Mouse (Mus musculus) midbrain, embryonic 12.5 days (tissue): Measurements from ENCODE around the gene C2cd4a. TPM values are rescaled to one million over a fixed set of nuclear protein-coding genes. Genes with fewer than 3 reads are reported as not detected.

Experiments
- ATAC-seq: fragments of 200-750 bp; cut with Nextera tagmentation; 2 replicates; pipeline ENCODE4 v1.8.0; 2017; ENCODE audit warnings: low read depth, moderate TSS enrichment, moderate library complexity; ENCODE audit not compliant: low FRiP score
- H3K27ac ChIP-seq: fragments of 300-500 bp; sonication (generic); replicated peaks from 2 replicates; pipeline ENCODE4 v1.5.1; 2016; ENCODE audit warnings: mild to moderate bottlenecking
- H3K27me3 ChIP-seq: fragments of 300-500 bp; sonication (generic); 2 replicates; pipeline ENCODE4 v1.6.1; 2016; ENCODE audit warnings: mild to moderate bottlenecking
- H3K36me3 ChIP-seq: fragments of 300-500 bp; sonication (generic); 2 replicates; pipeline ENCODE4 v1.6.1; 2016
- H3K4me1 ChIP-seq: fragments of 300-500 bp; sonication (generic); 2 replicates; pipeline ENCODE4 v1.6.1; 2016
- H3K4me2 ChIP-seq: fragments of 300-500 bp; sonication (generic); replicated peaks from 2 replicates; pipeline ENCODE4 v1.6.1; 2016; ENCODE audit warnings: mild to moderate bottlenecking, moderate library complexity
- H3K4me3 ChIP-seq: fragments of 300-500 bp; sonication (generic); 2 replicates; pipeline ENCODE4 v1.5.1; 2016; ENCODE audit warnings: mild to moderate bottlenecking
- H3K9ac ChIP-seq: fragments of 300-500 bp; sonication (generic); replicated peaks from 2 replicates; pipeline ENCODE4 v1.6.1; 2016; ENCODE audit warnings: mild to moderate bottlenecking, moderate library complexity
- H3K9me3 ChIP-seq: fragments of 300-500 bp; sonication (generic); 2 replicates; pipeline ENCODE4 v1.6.1; 2016; ENCODE audit warnings: mild to moderate bottlenecking
- WGBS: fragments of 180-500 bp; shearing (Covaris S2); methylation state at CpG from one replicate; pipeline ENCODE4 v1.1.7; 2016; 5-methylcytosine and 5-hydroxymethylcytosine counted together
- polyA plus RNA-seq: library from polyadenylated mRNA; unstranded; fragments of >200 nt; fragmentation: Nextera tagmentation; extraction: Ambion mirVana; gene quantifications from 2 replicates; pipeline ENCODE4 v1.2.1, GENCODE M21; 2016

C2cd4a gene
- polyA plus RNA-seq, 1 experiment from 2014 or later, result 0.17 TPM

DNA sequence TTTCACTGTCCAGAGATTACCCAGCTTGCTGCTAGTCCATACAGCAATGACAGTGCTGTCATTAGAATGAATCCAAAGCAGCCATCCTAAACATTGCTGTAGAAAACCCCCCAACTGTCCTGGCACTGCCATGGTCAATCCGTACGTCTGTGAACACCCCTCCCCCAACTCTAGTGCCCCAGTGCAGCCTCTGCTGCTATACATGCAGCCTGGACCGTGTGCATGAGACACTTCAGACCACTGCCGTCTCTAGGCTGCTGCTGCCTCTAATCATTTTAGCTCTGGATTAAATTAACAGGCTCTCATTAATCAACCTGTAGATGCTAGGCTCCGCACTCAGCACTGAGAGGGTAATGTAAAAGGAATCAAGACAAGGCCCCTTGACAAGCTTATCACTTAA lies 25.1 kb downstream of the C2cd4a start:
- WGBS, result 77% methylated on average over 5 of the region's 5 CpGs
- no peak overlapping the region for H3K4me2 ChIP-seq
- H3K4me1 ChIP-seq, result peaks cover 4% of the 10 kb centered on the region; the same call in 1 of the 2 replicates
- 0 out of 2 replicates have a peak, but pooled peaks cover 3% of the 10 kb centered on the region for H3K27me3 ChIP-seq
- no peak overlapping the region for H3K4me3 ChIP-seq
- ATAC-seq, result no peak
- no peak overlapping the region for H3K27ac ChIP-seq
- H3K9ac ChIP-seq, result no peak overlapping the region
- no peaks in the 10 kb centered on the region for H3K9me3 ChIP-seq
- no peaks in the 10 kb centered on the region for H3K36me3 ChIP-seq

DNA sequence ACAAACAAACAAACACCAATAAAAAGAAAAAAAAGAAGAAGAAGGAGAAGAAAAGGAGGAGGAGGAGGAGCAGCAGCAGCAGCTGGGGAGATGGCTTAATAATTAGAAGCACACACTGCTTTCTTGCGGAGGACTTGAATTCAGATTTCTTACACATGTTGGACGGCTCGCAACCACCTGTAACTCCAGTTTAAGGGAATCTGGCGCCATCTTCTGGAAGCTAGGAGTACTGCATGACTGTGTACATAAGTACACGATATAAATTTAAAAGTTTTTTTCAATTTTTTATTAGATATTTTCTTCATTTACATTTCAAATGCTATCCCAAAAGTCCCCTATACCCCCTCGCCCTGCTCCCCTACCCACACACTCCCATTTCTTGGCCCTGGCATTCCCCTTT lies 29.9 kb downstream of the C2cd4a start:
- Histone ChIP-seq H3K4me1 (no peaks in the 10 kb centered on the region), H3K27ac (no peak overlapping the region), H3K36me3 (no peaks in the 10 kb centered on the region), H3K4me3 (no peak overlapping the region), H3K27me3 (0 out of 2 replicates have a peak, but pooled peaks cover 3% of the 10 kb centered on the region), H3K4me2 (no peak overlapping the region), H3K9ac (no peak overlapping the region), H3K9me3 (no peaks in the 10 kb centered on the region)
- 31% methylated on average over 6 of the region's 6 CpGs for WGBS
- ATAC-seq, result no peak

DNA sequence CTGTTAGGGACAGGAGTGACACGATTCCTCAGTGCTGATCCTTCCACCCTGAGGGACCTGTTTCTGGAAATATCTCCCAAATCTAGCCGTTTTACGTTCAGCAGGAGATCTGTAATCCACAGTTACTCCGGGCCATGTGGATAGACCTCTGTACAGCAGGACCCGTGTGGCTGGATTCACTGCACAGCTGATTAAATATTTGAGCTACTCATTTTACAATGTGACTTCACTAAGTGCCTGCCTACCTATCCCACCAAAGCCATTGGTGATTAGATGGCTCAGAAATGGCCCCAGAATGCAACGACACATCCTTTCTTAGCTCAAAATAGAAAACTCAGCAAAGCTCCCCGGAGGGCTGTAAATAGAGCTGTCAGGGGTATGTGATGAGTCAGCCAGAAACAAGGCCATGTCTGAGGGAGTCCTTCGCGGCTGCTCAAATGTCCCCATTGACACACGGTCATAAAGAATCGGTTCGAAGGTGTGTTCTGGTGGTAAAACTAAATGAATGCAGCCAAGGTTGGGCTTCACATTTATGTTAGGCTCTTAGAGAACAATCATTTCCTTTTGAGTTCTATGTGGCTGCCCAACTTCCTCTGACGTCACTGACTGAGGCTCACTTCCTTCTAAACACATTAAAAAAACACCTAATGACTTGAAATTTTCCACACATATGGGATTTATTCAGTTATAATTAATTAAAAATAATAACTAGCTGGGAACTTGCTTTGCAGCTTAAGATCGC lies 32.9 kb downstream of the C2cd4a start:
- 0 out of 2 replicates have a peak, but pooled peaks cover 3% of the 10 kb centered on the region for H3K27me3 ChIP-seq
- no peak overlapping the region for H3K9ac ChIP-seq
- no peak overlapping the region; the same call in 1 of the 2 replicates for H3K27ac ChIP-seq
- ATAC-seq, result no peak
- H3K4me1 ChIP-seq, result peaks cover 20% of the 10 kb centered on the region
- H3K4me2 ChIP-seq, result no peak overlapping the region
- WGBS, result 73% methylated on average over 14 of the region's 14 CpGs
- H3K36me3 ChIP-seq, result no peaks in the 10 kb centered on the region
- H3K4me3 ChIP-seq, result no peak overlapping the region
- no peaks in the 10 kb centered on the region for H3K9me3 ChIP-seq

DNA sequence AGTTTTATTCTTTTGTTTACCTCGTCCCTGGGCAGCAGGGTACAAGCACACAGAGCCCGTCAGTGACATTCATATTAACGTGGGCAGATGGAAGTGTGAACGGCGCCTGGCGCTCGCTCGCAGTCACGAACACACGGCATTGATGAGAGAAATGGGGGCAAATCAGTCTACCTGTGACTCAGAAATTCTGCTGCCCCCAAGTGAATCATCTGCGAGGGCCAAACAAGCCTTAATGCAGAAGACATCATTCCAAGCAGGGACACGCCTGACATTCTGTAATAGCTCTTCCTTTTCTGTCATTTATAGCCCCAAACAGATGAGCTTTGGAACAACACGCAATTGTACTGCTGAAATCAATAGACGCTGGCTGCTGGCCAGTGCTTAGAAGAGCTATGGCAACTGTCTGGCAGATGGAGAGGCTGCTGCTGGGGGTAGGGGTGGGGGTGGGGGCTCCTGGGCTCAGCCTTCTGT lies 36.9 kb downstream of the C2cd4a start:
- Histone ChIP-seq H3K4me1 (peaks cover 23% of the 10 kb centered on the region), H3K27me3 (no peaks in the 10 kb centered on the region), H3K9ac (no peak overlapping the region), H3K9me3 (no peaks in the 10 kb centered on the region), H3K4me2 (no peak overlapping the region), H3K4me3 (no peak overlapping the region), H3K27ac (peak overlapping the region; percentile 64), H3K36me3 (no peaks in the 10 kb centered on the region)
- peak; percentile 83 for ATAC-seq
- WGBS, result 59% methylated on average over 14 of the region's 14 CpGs

DNA sequence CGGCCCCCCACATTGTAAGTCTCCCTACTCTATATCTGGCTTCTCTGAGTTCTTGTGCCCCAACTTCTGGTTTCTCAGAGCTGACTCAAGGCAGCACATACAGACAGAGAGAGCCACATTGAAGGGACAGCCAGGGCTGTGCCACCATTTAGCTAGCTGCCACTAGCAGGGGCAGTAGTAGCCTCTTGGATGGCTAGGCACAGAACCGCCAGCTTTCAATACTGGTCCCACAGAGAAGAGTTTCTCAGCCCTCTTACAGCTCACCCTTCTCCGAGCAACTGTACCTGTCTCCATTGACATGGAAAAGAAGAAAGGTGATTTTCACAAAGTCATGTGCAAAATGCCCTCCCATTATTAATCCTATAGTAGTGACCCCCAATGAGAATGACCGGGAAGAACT lies 37.5 kb downstream of the C2cd4a start:
- H3K27ac ChIP-seq, result peak overlapping the region; percentile 64; the same call in 1 of the 2 replicates
- no peak for ATAC-seq
- no peaks in the 10 kb centered on the region for H3K9me3 ChIP-seq
- no peaks in the 10 kb centered on the region for H3K27me3 ChIP-seq
- no peaks in the 10 kb centered on the region for H3K36me3 ChIP-seq
- H3K4me1 ChIP-seq, result peaks cover 23% of the 10 kb centered on the region
- H3K9ac ChIP-seq, result no peak overlapping the region
- no peak overlapping the region for H3K4me3 ChIP-seq
- H3K4me2 ChIP-seq, result no peak overlapping the region
- 87% methylated on average over 4 of the region's 4 CpGs for WGBS

DNA sequence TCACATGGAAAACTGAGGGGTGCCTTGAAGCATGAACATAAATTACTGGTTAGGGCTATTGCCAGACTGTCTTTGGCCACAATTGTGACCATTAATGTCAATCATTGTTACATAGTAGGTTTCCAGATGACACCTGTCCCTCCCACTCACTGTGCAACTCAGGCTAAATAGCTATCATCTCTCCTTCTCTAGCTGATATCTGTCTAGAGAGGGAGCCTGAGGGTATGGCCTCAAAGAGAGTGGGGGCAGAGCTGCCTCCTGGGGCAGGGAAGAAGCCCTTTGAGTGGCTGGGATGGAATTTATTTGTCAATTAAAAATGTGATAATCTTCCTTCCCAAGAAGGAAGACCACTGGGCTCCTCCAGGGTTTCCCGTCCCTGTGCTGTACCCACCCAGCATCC lies 37.9 kb downstream of the C2cd4a start:
- no peak overlapping the region for H3K4me3 ChIP-seq
- no peak overlapping the region for H3K9ac ChIP-seq
- no peak for ATAC-seq
- WGBS, result 83% methylated on average over 1 of the region's 1 CpGs
- 0 out of 2 replicates have a peak overlapping the region, but pooled peaks have one; percentile 64 for H3K27ac ChIP-seq
- peaks cover 23% of the 10 kb centered on the region for H3K4me1 ChIP-seq
- no peaks in the 10 kb centered on the region for H3K27me3 ChIP-seq
- H3K36me3 ChIP-seq, result no peaks in the 10 kb centered on the region
- H3K9me3 ChIP-seq, result no peaks in the 10 kb centered on the region
- H3K4me2 ChIP-seq, result no peak overlapping the region

DNA sequence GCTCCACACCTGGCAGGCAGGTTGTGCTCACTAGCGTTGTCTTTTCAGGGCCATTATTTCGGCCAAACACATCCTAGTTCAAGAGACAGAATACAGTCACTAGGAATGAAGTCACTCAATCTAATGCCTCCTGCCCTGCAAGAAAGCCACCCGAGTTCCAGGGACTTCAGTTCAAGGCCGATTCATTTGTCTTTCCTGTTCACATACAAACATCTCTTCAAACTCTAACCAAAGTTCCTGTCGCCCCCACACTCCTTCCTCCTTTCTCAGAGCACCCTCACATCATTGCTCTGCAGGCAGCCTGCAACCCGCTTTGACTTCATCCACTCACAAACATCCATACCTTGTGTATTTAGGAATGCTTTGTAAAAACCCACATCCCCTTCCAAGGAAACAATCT lies 38.6 kb downstream of the C2cd4a start:
- Histone ChIP-seq H3K4me2 (no peak overlapping the region), H3K9ac (no peak overlapping the region), H3K9me3 (no peaks in the 10 kb centered on the region), H3K4me3 (no peak overlapping the region), H3K36me3 (no peaks in the 10 kb centered on the region), H3K27ac (no peak overlapping the region), H3K27me3 (no peaks in the 10 kb centered on the region), H3K4me1 (peaks cover 23% of the 10 kb centered on the region)
- ATAC-seq, result no peak
- 83% methylated on average over 6 of the region's 6 CpGs for WGBS

DNA sequence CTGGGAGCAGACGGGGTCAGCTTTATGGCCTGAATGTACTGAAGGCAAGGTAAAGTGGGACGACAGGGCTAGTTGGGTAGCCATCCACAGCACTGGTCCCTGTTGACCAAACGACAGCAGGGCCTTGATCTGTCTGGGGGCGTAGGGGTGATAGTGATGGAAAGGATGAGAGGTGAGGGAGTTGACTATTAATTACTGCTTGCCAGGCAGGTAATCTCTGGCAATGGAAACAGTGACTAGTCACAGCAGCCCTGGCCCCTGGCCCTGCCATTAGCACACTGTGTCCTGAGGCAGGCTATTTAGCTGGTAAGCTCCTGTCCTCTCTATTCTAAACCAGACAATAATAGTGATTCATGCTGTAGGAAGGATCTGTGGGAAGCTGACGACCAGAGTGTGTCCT lies 39.7 kb downstream of the C2cd4a start:
- no peak overlapping the region for H3K27ac ChIP-seq
- H3K4me3 ChIP-seq, result no peak overlapping the region
- H3K36me3 ChIP-seq, result no peaks in the 10 kb centered on the region
- no peaks in the 10 kb centered on the region for H3K9me3 ChIP-seq
- peaks cover 23% of the 10 kb centered on the region for H3K4me1 ChIP-seq
- H3K9ac ChIP-seq, result no peak overlapping the region
- 76% methylated on average over 5 of the region's 5 CpGs for WGBS
- no peaks in the 10 kb centered on the region for H3K27me3 ChIP-seq
- ATAC-seq, result no peak
- H3K4me2 ChIP-seq, result no peak overlapping the region

DNA sequence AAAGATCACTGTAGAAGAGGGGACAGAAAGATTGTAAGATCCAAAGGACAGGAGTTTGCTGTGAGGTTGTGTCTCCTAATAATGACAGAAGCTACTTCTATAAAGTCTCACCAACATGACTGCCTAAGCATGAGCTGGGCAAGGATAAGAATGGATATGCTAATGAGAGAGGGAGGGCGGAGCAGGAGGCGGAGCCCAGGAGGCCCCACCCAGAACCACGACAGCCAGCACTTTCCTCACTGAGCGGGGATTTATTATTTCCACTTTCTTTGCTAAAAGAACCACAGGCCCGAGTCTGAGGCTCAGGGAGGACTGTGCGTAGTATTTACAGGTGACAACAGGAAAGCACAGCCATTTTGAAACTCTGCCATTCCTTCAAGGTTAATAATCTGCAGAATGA lies 44.5 kb downstream of the C2cd4a start:
- Histone ChIP-seq H3K4me1 (no peaks in the 10 kb centered on the region), H3K36me3 (no peaks in the 10 kb centered on the region), H3K27ac (no peak overlapping the region), H3K4me3 (no peak overlapping the region), H3K4me2 (no peak overlapping the region), H3K27me3 (no peaks in the 10 kb centered on the region), H3K9ac (no peak overlapping the region), H3K9me3 (no peaks in the 10 kb centered on the region)
- no peak for ATAC-seq
- 64% methylated on average over 6 of the region's 6 CpGs for WGBS

DNA sequence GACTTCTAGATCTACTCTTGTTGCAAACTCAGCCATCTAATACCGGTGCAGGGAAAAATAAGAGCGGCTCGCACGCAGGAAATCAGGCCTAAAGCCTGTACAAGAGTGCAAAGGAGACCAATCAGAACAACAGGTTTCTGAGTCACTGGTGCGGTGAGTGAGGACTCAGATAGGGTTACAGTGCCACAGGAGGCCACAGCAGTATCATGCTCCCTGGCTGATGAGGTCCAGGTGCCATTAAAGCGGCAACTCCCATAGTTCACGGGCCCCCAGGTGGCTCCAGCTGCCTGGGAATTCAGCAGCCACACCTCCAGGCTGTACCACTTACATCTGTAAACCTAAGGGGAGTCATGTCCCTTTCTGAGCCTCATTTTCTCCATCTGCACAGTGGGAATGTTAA lies 45.8 kb downstream of the C2cd4a start:
- no peaks in the 10 kb centered on the region for H3K9me3 ChIP-seq
- no peak for ATAC-seq
- H3K9ac ChIP-seq, result no peak overlapping the region
- no peaks in the 10 kb centered on the region for H3K4me1 ChIP-seq
- H3K4me3 ChIP-seq, result no peak overlapping the region
- H3K4me2 ChIP-seq, result no peak overlapping the region
- H3K27ac ChIP-seq, result no peak overlapping the region
- no peaks in the 10 kb centered on the region for H3K36me3 ChIP-seq
- no peaks in the 10 kb centered on the region for H3K27me3 ChIP-seq
- WGBS, result 87% methylated on average over 7 of the region's 7 CpGs

DNA sequence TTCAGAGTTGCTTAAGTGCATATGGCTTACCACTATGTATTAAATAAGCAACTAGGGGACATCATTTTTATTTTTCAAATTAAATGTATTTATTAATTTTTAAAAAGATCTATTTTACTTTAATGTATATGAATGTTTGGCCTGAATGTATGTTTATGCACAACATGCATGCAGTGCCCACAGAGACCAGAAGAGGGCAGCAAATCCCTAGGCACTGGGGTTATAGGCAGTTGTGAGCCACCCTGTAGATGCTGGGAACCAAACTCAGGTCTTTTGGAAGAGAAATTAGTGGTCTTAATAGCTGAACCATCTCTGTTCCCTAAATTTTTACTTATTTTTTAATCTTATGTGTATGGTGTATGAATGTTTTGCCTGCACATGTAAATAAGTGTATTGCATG lies 48.2 kb downstream of the C2cd4a start:
- Histone ChIP-seq H3K4me3 (no peak overlapping the region), H3K27me3 (no peaks in the 10 kb centered on the region), H3K4me1 (no peaks in the 10 kb centered on the region), H3K4me2 (no peak overlapping the region), H3K36me3 (no peaks in the 10 kb centered on the region), H3K27ac (no peak overlapping the region), H3K9me3 (no peaks in the 10 kb centered on the region), H3K9ac (no peak overlapping the region)
- no peak for ATAC-seq

DNA sequence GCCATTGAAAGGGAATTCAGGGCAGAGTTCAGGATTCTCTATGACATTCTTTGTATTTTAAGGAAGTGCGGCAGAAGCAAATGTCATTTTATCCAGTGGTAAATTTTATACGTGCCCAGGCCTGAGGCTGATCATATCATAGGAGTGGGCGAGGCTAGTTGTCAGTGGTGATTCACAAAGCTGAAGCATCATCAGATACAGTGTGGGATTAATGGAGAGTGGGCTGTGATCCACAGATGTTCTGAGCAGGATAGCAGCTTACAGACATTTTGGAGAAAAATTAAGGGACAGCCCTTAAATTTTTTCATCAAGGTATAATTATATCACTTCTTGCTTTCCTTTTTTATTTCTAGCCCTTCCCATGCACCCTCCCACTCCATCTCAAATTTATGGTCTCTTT lies 48.7 kb downstream of the C2cd4a start:
- Histone ChIP-seq H3K27me3 (no peaks in the 10 kb centered on the region), H3K4me2 (no peak overlapping the region)
- 95% methylated on average over 3 of the region's 3 CpGs for WGBS

DNA sequence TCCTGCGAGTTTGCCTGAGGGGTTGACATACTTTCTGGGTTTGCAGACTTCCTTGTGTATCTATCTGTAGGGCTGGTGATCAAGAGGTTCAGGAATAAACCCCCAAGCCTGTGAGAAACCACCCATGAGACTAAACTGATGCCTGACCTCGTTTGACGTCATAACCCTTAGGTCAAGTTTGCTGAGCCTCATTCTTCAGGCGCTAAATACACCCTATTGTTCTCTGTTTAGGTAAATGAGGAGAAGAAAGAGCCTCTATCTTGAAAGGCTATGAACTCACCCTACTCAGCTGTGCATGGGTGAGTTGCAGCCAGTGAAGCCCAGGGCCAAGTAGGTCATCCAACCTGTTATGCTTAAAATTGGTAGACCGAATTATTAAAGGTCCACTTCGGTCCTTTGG lies 49.3 kb downstream of the C2cd4a start:
- H3K9ac ChIP-seq, result no peak overlapping the region
- no peaks in the 10 kb centered on the region for H3K27me3 ChIP-seq
- H3K4me2 ChIP-seq, result no peak overlapping the region
- H3K36me3 ChIP-seq, result no peaks in the 10 kb centered on the region
- WGBS, result 73% methylated on average over 6 of the region's 6 CpGs
- no peak overlapping the region for H3K27ac ChIP-seq
- no peaks in the 10 kb centered on the region for H3K9me3 ChIP-seq
- H3K4me3 ChIP-seq, result no peak overlapping the region
- no peaks in the 10 kb centered on the region for H3K4me1 ChIP-seq
- no peak for ATAC-seq

More for the DNA sequence above, 48.7 kb downstream of the C2cd4a start:
- no peak for ATAC-seq
- no peak overlapping the region for H3K27ac ChIP-seq
- H3K9ac ChIP-seq, result no peak overlapping the region
- H3K9me3 ChIP-seq, result no peaks in the 10 kb centered on the region
- H3K4me3 ChIP-seq, result no peak overlapping the region
- H3K4me1 ChIP-seq, result no peaks in the 10 kb centered on the region
- no peaks in the 10 kb centered on the region for H3K36me3 ChIP-seq
